Mouse (Mus musculus) liver, embryonic 14.5 days (tissue): ENCODE measurements around the gene Dguok.

Experiments
- CTCF ChIP-seq: IDR thresholded peaks from 2 replicates; pipeline ENCODE4 v1.5.1; 2016; ENCODE audit warnings: antibody characterized with exemption, low read depth, control low read depth
- EP300 ChIP-seq: IDR thresholded peaks from 2 replicates; pipeline ENCODE4 v1.6.1; 2016; ENCODE audit warnings: antibody characterized with exemption, low read depth

DNA sequence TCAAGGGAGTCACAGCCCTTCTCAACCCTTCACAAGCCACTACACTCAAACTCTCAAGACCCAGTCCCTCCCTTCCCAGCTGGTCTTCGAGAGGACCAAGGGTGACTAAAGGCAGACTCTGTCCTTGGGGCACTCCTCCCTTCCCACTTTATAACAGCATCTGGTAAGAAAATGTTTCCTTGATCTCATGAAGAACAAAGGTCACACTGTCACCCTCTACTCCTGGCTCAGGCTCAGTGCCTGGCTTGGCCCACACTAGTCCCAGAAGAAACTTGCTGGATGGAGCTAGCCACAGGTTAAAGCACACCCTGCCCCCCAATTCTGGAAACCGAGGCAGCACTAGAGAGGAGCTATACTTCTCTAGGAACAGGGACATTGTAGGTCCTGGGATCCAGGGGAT, 61.0 kb downstream of the Dguok start:
- TF ChIP-seq CTCF (no peak), EP300 (no peak)
